Mouse (Mus musculus) frontal cortex, postnatal 36 days (tissue): Measurements from ENCODE around the gene Epb41l1.
"Not testable (repeated sequence)": the region's sequence is repeated elsewhere in the genome, so short reads cannot be mapped to it uniquely, and the experiment has no call there.

ENCODE experiments used
- DNase-seq, 2 experiments: peaks; one replicate each; pipeline ENCODE4 v3.0.0; 2022; ENCODE audit warnings: low spot score in 2 of 2

Gene Epb41l1

DNA sequence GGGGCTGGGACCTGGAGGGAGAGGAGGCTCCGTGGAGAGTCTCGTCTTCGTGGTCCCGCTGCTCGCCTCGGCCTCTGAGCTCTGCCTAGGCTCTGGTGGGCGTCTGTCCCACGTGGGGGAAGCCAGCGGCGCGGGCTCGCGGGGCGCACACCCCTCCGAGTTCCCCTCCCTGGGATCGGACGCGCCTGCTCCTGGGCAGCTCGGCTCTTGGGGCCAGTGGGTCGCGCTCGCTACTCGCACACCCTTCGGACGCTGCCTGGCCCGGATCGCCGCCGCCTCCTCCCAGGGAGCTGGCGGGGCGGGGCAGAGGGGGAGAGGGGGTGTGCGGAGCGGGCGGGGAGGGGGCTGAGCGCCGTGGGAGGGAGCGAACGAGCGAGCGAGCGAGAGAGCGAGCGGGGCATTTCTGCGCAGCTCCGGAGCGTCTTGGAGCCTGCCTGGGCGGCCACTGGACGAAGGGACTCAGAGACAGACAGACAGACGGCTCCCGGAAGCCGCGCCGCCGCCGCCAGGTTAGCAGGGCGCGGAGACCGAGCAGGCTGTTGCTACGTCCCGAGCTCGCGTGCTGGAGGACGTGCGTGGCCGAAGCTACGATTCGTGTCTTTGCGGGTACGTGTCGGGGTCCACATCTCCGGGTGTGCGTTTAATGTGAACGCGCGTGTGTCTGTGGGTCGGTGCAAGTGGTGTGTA is at the start of gene Epb41l1:
Epb41l1 (plus strand) TSS at position 216 of the 687 bp plus-strand sequence.
- DNase-seq = no peak

DNA sequence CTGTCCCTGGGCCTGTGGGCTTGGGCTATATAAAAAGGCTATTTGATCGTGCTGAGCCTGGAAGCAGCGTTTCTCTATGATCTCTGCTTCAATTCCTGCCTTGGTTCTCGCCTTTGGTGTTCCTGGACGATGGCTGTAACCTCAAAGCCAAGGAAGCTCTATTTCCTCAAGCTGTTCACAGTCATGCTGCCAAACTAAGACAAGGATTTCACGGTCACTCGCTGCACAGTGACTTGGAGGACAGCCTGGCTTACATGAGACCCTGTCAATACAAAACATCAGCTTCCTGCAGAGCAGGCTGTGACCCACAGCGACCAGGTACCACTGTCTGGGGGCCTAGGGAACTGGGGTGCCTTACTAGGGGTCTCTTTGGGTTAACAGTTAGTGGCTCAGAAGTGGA is 43.8 kb upstream of the Epb41l1 start:
- no peak for DNase-seq

DNA sequence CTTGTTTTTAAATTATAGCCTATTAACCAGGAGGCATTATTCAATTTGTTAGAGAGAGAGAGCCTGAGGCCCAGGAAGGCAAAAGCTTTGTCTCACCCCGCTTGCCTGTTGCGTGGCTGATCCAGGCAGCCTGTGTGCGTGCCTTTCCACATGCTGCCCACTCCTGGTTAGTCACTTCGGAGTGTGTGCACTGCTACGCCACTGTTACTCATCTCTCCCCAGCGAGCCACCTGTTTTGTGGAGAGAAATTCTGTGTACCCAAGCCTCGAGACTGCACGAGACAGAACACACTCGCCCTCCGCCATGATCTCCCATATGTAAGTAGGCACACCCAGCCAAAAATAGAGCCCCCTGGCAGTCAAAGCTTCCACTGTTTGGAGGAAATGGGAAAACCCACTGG is 40.8 kb upstream of the Epb41l1 start:
- peak; percentile 53 to 64 for DNase-seq

DNA sequence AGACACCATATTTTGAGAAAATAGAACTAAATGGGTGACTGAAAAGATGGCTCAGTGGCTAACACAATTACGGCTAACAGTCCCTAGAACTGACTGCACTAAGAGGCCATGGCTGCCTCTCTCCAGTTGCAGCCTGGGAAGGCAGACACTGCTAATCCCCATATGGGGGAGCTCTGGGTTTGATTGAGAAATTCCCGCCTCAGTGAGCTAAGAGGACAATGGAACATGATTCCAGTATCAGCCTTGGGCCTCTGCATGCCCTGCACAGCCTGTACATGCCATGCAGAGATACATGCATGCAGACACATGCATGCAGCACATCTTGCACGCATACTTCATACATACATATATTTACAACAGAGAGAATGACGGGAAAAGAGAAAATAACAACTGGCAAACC is 39.4 kb upstream of the Epb41l1 start:
- DNase-seq = no peak

DNA sequence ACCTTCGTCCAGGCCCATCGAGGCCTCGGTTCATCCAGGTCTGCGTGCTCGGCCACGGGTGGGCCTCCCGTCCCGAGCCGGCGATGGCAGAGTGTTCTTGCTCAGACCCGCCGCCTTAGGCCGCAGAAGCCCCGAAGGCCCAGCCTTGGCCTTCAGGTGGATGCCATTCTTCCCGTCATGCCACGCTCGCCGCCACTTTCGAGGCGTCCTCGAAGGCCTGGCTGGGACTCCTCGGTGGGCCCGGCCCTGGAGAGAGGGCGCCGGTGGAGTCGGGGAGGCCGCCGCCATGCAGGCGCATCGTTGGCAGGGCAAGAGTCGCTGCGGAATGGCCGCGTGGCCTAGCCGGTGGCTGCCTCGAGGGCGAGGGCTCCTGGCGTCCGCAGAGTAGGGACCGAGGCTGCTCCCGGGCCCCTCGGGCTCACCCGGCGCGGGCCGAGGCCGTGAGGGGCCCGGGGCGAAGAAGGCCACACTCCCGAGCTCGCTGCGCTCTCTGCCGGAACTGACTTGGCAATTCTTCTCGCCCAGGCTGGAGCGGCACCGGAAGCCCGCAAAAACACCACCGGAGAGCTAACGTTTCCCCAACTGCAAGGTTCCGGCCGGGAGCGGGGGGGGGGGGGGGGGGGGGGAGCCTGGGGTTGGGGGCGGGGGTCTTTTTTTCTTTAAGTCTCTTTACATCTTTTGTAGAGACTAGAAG is 28.1 kb upstream of the Epb41l1 start:
- peak; percentile 70 to 75 for DNase-seq

DNA sequence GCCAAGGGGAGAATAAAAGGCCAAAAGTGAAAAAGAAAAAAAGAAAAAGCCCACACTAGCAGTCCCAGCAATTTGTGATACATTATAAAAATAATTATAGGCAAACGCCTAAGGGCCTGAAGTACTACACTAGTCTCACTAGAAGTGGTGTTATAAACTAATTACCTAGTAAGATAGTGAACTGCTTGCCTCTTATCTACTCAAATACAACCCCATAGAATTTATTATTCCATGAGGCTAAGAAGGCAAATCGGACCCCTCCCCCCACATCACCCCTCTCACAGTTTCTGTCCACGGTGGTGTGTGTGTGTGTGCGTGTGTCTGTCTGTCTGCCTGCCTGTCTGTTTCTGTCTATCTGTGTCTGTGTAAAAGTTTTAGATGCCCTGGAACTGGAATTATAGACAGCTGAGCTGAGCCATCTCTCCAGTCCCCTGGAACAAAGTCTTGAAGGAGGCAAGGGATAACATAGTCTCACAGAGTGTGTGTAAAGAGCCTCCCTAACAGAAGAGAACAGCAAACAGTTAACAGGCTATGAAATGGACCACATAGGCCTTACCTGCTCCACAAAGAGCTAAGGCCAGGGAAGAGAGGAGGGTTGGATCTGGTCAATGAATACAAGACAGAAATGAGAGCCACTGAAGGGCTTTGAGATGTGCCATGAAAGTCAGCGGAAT is 27.4 kb upstream of the Epb41l1 start:
- DNase-seq = no peak

DNA sequence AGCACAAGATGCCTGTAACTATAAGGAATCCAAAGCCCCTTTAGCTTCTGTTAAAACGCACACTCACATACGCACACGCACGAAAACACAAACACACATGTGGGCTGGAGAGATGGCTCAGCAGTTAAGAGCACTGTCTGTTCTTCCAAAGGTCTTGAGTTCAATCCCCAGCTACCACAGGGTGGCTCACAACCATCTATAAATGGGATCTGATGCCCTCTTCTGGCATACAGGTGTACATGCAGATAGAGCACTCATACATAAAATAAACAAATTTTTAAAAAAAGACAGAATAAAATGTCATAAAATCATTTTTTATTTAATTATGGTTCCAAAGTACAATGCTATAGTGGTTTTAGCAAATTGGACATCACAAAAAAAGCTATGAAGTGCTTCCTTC is 26.4 kb upstream of the Epb41l1 start:
- DNase-seq = no peak

DNA sequence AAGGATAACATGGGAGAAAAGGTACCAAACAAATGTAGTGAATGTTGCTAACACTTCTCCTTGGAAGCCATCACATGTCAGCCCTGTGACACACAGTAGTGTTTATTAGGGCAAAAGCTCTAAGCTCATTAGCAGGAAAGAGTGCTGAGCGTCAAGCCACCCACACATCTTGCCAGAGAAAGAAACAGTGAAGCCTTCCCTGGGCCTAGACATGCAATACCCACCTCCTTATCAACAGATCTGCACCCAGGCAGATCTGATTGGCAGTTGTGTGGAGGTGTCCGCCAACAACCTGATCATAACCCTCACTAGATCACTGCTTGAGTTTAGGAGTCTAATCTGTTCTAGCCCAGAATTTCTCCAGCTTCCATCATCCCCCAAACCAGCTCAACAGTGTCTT is 24.6 kb upstream of the Epb41l1 start:
- DNase-seq = no peak

DNA sequence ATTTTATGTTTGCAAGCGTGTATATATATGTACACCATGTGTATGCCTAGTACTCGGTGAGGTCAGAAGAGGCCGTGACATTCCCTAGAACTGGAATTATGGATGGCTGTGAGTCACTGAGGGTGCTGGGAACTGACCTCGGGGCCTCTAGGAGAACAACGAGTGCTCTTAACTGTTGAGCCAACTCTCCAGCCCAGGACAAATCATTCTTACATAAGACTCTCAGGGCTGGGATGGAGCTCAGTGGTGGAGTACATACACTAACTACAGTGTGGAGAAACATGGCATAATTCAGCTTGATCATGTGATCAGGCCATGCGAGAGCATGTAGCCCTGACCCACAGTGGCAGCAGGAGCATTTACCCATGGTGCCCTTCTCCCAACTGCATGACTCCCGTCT is 22.7 kb upstream of the Epb41l1 start:
- no peak for DNase-seq

DNA sequence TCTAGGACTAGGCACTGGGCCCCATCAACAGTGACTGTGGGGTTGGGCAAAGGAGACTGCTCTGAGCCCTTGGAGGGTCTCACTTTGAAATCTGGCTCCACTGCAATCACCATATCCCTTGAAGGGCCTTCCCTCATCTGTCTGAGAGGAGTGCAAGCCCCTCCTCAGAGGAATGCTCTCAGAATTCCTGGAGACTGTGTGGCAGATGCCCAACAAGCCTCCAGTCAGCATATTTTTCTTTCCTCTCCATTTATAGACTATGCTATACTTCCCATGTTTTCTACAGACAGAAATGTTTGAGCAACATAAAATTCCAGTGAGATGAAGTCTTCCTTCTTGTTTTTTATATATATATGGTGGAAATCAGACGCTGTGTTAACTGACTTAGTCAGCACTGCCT is 21.2 kb upstream of the Epb41l1 start:
- no peak for DNase-seq

DNA sequence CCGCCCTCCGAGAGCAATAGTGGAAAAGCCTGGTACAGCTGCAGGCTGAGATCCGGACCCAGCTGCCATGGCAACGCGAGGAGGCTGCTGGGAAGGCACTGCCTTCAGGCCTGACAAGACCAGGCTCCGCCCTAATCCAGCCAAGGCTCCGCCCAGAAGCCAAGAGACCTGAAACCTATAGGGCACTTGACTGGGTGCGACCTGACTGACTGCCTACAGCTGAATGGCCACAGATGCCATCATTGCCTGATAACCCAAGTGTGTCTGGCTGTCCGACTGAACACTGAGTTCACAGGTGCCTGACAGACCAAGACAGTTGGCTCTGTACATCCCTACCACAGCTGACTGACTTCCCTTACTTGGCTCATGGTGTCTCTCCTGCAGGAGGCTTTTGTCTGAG is 19.4 kb upstream of the Epb41l1 start:
- peak in 1 of 2 experiments; percentile 49 for DNase-seq

DNA sequence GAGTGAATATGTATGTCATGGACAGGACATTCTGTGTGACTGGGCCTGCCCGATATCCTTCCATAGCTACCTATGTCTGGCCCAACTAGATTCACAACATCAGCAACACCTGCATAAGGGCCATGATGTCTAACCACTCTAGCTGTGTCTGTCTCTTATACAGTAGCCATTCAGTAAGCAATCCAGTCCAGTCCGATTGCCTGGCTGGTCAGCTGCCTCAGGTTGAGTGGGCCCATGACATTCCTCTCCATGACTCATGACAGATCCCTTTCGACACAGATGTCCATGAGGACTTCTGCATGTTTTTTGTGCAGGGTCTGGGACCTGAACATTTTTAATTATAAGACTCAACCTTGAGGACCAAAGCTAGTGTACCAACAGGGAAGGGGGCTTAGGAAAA is 18.7 kb upstream of the Epb41l1 start:
- no peak for DNase-seq

DNA sequence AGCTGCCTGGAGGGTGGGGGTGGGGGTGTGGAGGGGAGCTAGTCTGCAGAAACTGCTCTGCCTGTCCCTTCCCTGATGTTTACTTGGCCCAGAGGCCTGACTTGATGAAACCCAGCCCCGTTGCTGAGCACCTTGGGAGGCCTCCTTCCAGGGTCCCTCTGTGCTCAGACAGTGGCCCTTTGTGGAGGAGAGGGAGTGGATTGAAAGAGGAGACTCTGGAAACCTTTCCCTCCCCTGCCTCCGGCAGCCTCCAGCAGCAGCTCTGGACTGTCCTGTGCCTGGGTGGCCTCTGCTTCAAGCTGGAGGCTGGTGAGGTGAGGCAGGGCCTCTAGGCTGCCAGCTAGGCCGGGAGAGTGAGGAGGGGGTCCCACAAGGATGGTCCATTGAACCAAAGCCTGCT is 13.7 kb upstream of the Epb41l1 start:
- no peak for DNase-seq

DNA sequence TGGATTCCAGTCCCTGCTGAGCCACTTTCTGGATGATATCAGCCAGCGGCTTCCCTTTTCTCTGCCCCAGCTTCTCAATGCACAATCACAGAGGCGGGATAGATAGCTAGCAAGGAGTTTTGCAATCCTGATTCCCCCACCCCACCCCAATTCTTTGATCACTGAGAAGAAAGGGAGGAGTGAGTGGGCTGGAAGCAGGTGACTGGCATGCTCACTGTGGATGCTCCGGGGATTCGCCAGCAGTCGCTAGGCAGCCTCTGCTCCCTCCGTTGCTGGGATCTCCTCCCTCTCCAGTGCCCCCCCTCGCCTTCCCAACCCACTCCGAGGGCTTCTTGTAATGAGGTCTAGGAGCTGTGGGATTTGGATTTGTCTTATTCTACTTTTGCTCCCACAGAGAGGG is 12.5 kb upstream of the Epb41l1 start:
- DNase-seq = peak in 1 of 2 experiments; percentile 55

DNA sequence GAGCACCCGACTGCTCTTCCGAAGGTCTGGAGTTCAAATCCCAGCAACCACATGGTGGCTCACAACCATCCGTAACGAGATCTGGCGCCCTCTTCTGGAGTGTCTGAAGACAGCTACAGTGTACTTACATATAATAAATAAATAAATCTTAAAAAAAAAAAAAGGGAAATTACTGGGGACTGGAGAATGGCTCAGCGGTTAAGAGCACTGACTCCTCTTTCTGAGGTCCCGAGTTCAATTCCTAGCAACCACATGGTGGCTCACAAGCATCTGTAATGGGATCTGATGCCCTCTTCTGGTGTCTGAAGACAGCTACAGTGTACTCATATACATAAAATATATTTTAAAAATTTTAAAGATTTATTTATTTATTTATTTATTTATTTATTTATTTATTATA is 9.4 kb upstream of the Epb41l1 start:
- DNase-seq = not testable (repeated sequence)

DNA sequence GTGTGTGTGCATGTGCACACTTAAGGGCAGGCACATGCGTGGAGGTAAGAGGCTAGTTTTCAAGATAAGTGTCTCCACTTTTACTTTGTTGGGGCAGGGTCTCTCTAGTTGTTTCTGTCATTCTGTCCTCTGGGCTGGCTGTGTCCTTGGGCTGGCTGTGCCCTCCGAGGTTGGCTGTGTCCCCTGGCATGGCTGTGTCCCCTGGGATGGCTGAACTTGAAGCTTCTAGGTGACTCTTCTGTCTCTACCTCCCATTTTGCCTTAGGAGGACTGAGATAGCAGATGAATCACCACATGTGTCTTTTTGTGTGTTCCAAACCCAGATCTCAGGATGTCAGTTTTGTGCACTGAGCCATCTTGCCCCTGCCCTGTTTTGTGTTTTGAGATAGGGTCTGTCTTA is 5.7 kb upstream of the Epb41l1 start:
- no peak for DNase-seq

DNA sequence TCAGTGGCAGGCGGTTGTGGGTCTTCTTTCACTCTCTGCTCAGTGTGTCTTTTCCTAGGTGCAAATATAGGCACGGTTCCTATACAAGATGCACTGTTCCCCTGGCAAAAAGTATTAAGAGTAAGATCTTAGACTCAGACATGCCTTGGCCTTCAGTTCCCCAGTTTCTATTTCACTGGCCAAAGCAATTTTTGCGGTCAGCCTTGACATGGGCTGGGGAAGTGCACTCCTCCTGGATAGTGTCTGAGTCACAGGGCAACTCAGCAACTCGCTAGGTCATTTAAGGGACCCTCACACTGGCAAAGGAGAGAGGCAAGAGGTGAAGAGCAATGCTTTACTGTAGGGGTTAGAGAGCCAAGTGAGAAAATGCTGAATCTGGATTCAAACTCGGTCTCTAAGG is 5.0 kb upstream of the Epb41l1 start:
- no peak for DNase-seq

DNA sequence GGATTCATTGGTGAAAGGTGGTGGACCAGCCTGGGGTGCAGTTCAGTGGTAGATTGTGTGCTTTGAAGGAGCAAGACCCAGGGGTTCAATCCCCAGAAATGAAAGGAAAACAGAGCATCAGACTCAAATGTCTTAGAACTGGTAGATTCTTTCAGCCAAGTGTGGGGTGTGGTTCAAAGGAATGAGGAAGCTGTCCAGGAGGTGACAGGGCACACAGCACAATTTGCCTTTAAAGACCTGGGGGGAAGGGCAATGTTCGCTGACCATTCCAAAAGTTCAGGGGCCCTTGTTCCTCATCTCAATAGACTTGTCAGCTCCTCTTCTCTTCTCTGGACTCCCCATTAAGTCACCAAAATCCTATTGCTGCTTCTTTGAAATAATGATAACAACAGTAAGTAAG is 3.5 kb upstream of the Epb41l1 start:
- DNase-seq = no peak

DNA sequence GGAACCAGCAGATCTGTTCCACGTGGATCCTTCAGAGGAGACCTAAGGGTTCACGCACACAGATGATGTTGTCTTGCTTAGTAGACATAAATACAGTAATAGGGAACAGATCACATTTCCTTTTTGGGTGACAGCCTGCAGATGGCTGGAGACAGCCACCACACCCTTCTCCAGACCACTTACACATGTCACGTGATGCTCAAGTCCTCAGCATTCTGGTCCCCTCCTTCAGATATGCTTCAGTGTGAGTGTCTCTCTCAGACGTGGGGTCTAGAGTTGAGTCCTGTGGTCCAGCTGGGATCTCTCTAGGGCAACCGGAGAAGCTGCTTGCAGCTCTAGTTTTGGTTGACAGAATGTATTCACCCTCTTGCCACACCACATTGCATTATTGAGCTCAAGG is 2.2 kb upstream of the Epb41l1 start:
- DNase-seq = no peak

DNA sequence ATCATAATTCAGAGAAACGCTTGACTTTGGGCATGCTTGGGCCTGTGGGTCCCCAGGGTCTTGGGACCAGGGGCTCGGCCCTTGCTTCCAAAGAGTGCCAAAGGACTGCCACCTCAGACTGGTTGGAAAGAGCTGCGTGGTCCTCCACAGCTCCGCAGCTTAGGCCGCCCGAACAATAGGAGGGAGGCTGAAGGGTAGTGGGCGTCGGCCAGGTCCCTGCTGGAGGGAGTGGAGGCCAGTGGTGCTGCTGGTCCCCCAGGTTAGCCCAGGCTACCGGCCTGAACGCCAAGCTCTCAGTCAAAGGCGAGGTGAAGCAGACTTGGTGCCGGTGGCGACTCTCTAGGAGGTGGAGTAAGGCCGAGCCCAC is 399 bp upstream of the Epb41l1 start:
- DNase-seq = no peak

DNA sequence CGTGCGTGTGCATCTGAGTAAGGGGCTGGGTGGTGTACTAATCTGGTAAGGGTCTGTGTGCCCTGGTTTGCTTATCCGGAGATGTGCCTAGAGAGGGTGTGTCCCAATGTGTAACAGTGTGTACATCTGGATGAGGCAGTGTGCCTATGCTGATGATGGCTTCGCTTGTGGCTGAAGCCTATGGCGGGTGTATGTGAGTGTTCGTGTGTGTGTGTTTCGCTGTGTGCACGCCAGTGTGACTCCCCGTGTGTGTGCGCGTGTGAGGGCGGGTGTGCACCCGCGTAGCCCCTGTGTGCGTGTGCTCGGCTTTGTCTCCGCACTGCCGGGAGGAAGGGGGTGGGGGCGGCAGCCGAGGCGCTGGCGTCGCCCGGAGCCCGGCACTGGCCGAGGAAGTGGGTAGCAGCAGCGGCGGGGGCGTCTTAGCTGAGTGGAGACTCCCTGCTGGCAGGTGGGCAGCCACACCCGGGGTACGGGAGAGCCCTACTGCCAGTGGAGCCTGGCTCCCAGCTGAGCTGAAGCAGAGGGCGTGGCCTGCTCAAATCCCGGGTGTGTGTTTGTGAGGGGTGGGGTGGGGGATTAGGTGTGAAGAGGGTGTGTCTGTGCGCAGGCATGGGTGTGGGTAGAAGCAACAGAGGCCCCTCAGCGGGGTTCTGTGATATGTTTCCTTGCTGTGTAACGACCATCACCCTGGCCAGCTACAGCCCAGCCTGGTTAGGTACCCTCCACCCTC is 837 bp downstream of the Epb41l1 start:
- DNase-seq = peak; percentile 50 to 62

DNA sequence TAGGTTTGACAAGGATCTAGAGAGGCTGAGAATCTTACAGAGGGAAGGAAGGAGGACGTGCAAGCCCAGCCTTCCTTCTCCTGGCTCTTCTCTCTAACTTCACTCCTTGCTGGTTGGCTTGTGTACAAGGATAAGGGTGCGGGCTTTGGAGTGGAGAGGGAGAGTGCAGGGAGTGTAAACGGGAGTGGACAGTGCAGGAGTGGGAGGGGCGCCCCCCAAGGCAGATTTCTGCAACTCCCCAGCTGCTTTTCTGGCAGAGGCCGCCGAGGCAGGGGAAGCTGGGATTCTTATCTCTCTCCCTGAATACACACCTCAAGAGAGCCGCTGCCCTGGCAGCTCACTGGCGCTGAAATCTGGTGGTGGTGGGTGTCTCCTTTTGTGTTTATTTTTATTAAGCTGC is 1.9 kb downstream of the Epb41l1 start:
- DNase-seq = no peak

DNA sequence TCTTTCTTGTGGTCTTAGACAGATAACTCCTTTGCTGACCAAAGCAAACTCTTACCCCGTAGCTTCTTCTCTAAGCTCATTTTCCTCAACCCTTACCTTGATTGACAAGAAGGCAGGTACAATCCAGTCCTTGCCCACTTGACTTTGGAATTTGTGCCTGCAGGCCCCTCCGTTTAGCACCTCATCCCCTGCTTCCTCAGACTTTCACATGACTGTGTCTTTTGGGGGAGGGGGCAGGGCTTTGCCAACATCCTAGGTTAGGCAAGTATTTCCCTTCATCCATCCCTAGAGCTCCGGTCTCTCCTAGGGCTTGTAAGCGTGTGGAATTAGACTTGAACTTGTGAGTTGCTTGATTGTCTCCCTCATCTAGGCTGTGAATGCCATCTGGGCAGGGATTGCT is 3.0 kb downstream of the Epb41l1 start:
- DNase-seq = no peak
